Mouse (Mus musculus) kidney, adult 2 months (tissue): ENCODE data around the gene Zfp982. TPM values are rescaled to one million over a fixed set of nuclear protein-coding genes. Genes with fewer than 3 reads are reported as not detected.
"Not testable (repeated sequence)": the region's sequence is repeated elsewhere in the genome, so short reads cannot be mapped to it uniquely, and the experiment has no call there.

Experiments
- DNase-seq: peaks from one replicate; pipeline ENCODE4 v3.0.0; 2021
- H3K27ac ChIP-seq: fragments of 200-500 bp; 2 replicates; pipeline ENCODE4 v1.5.1; 2012; ENCODE audit warnings: low read depth, low read length, control low read depth, inconsistent platforms; ENCODE audit not compliant: insufficient read depth
- H3K27me3 ChIP-seq: fragments of 200-500 bp; replicated peaks from 2 replicates; pipeline ENCODE4 v1.6.1; 2012; ENCODE audit warnings: mild to moderate bottlenecking, moderate library complexity, low read length, inconsistent platforms; ENCODE audit not compliant: control insufficient read depth, insufficient read depth
- H3K36me3 ChIP-seq: fragments of 200-500 bp; 2 replicates; pipeline ENCODE4 v1.6.1; 2012; ENCODE audit warnings: mild to moderate bottlenecking, moderate library complexity, low read length, inconsistent platforms; ENCODE audit not compliant: control insufficient read depth, insufficient read depth
- H3K4me1 ChIP-seq: fragments of 200-500 bp; 2 replicates; pipeline ENCODE4 v1.6.1; 2011; ENCODE audit warnings: low read length; ENCODE audit not compliant: control insufficient read depth, insufficient read depth
- H3K4me3 ChIP-seq: fragments of 200-500 bp; 2 replicates; pipeline ENCODE4 v1.5.1; 2011; ENCODE audit warnings: mild to moderate bottlenecking, low read depth, low read length, control low read depth; ENCODE audit not compliant: insufficient read depth
- CTCF ChIP-seq: fragments of 200-500 bp; conservative IDR thresholded peaks from 2 replicates; pipeline ENCODE4 v1.5.1; 2011; ENCODE audit warnings: low read depth, mild to moderate bottlenecking, control low read depth, low read length, moderate library complexity, mixed read lengths; ENCODE audit not compliant: insufficient read depth, insufficient read length
- POLR2A ChIP-seq: fragments of 200-500 bp; IDR thresholded peaks from one replicate; pipeline ENCODE4 v1.6.1; 2011; ENCODE audit warnings: low read depth, low read length, control low read depth
- WGBS: fragments of 180-500 bp; shearing (Covaris S2); methylation state at CpG from one replicate; pipeline ENCODE4 v1.1.7; 2018; 5-methylcytosine and 5-hydroxymethylcytosine counted together
- polyA plus RNA-seq: library from polyadenylated mRNA; depleted of rRNA; stranded (reverse); fragments of >200 nt; gene quantifications from 2 replicates; pipeline ENCODE4 v1.2.3, GENCODE M21; 2012

Gene Zfp982
- polyA plus RNA-seq, 1 experiment = 0.16 TPM

GRCm38 (mm10) chr4:147509174-147509573, 17.0 kb downstream of the Zfp982 start:
- 87% methylated on average over 2 of the region's 2 CpGs for WGBS

GRCm38 (mm10) chr4:147518981-147519380, 26.8 kb downstream of the Zfp982 start:
- H3K36me3 ChIP-seq = no peaks in the 10 kb centered on the region; the same call in 1 of the 2 replicates
- H3K4me3 ChIP-seq = no peak overlapping the region
- 73% methylated on average over 2 of the region's 2 CpGs for WGBS
- no peak for TF ChIP-seq CTCF
- no peak for TF ChIP-seq POLR2A
- H3K27me3 ChIP-seq = no peaks in the 10 kb centered on the region
- no peak overlapping the region for H3K27ac ChIP-seq
- peak; percentile 14 for DNase-seq
- no peaks in the 10 kb centered on the region for H3K4me1 ChIP-seq

More at GRCm38 (mm10) chr4:147509174-147509573, 17.0 kb downstream of the Zfp982 start:
- TF ChIP-seq POLR2A (no peak), CTCF (no peak)
- H3K27me3 ChIP-seq = no peaks in the 10 kb centered on the region
- no peak overlapping the region for H3K27ac ChIP-seq
- no peaks in the 10 kb centered on the region for H3K4me1 ChIP-seq
- H3K4me3 ChIP-seq = no peak overlapping the region
- no peak for DNase-seq
- no peaks in the 10 kb centered on the region; the same call in 1 of the 2 replicates for H3K36me3 ChIP-seq

DNA sequence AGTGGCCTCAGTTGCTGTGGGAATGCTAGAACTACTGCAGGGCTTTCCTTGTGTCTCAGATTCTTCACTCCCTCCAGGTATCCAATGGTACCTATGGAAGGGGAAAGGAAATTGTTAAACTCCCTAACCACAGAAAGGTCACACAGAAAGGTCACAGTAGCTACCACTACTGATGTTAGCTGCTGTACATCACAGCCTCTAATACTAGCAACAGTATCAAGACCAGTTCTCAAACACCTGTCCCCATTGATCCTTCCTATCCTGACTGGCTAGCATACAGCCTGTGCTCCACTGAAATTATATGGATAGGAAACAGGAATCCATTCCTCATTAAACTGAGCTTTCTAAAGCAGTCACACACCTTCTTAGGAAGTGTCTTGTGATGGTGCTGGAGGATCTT, 27.9 kb downstream of the Zfp982 start:
- TF ChIP-seq CTCF (no peak), POLR2A (no peak)
- Histone ChIP-seq H3K27me3 (no peaks in the 10 kb centered on the region), H3K4me3 (no peak overlapping the region), H3K27ac (no peak overlapping the region), H3K36me3 (no peaks in the 10 kb centered on the region; the same call in 1 of the 2 replicates), H3K4me1 (no peaks in the 10 kb centered on the region)
- DNase-seq = no peak

GRCm38 (mm10) chr4:147525125-147525524, 32.9 kb downstream of the Zfp982 start:
- H3K4me1 ChIP-seq = no peaks in the 10 kb centered on the region
- H3K36me3 ChIP-seq = peaks cover 2% of the 10 kb centered on the region
- H3K4me3 ChIP-seq = no peak overlapping the region
- no peaks in the 10 kb centered on the region; the same call in 1 of the 2 replicates for H3K27me3 ChIP-seq
- no peak for DNase-seq
- TF ChIP-seq CTCF = no peak
- TF ChIP-seq POLR2A = no peak
- 81% methylated on average over 1 of the region's 1 CpGs for WGBS
- no peak overlapping the region for H3K27ac ChIP-seq

- H3K4me3 ChIP-seq = no peak overlapping the region
- no peak overlapping the region for H3K27ac ChIP-seq
- no peak for DNase-seq
- H3K36me3 ChIP-seq = peaks cover 2% of the 10 kb centered on the region
- TF ChIP-seq POLR2A (no peak), CTCF (no peak)
- no peaks in the 10 kb centered on the region for H3K4me1 ChIP-seq
- 89% methylated on average over 1 of the region's 1 CpGs for WGBS
- no peaks in the 10 kb centered on the region; the same call in 1 of the 2 replicates for H3K27me3 ChIP-seq
Measured at GRCm38 (mm10) chr4:147530366-147530765, 38.1 kb downstream of the Zfp982 start.

DNA sequence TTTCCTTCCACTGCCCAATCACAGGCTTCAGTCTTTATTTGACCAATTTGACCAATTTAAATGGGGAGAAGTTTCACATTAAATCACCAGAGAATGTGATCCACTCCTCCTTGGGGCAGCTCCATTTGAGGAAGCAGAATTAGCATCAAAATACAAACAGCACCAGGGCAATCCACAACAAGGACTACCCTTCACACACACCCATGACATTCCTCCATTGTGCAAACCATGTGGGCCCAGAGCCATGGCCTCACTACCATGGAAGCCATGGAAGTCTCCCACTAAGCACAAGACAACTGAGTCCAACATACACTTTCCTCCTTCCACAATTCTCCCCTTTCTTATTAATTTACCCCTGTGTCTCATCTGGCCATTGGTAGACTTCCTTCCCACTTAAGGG, 43.7 kb downstream of the Zfp982 start:
- not testable (repeated sequence) for H3K27ac ChIP-seq

DNA sequence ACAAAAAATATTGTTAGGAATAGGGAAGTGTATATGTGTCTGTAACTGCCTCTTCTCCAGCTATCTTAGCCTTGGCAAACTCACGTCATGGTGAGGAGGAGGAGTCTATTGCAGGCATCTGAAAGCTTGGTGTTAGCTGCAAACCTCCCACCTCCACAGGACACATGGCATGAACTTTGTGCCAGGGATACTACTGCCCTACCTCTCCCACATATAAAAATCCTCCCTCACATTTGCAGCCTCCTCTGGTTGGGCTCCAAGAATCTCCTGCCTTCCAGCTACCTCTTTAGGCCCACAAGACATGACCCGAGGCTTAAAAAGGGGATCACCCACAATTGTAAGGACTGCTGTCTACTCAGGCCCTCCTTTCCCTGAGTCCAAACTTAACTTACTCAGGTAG, 45.5 kb downstream of the Zfp982 start:
- Histone ChIP-seq H3K4me3 (no peak overlapping the region), H3K27ac (no peak overlapping the region), H3K36me3 (no peaks in the 10 kb centered on the region; the same call in 1 of the 2 replicates), H3K4me1 (no peaks in the 10 kb centered on the region), H3K27me3 (no peaks in the 10 kb centered on the region)
- no peak for DNase-seq
- TF ChIP-seq CTCF = no peak
- TF ChIP-seq POLR2A = no peak
- WGBS = 84% methylated on average over 2 of the region's 2 CpGs

More for the DNA sequence above, 43.7 kb downstream of the Zfp982 start:
- H3K4me3 ChIP-seq, H3K27me3 ChIP-seq, H3K4me1 ChIP-seq, DNase-seq, H3K36me3 ChIP-seq: not testable (repeated sequence)

GRCm38 (mm10) chr4:147539918-147540317, 47.7 kb downstream of the Zfp982 start, which contains the start of gene Gm16503:
Gene Gm16503 (plus strand): TSS chr4:147540218.
- H3K4me1 ChIP-seq, H3K36me3 ChIP-seq, H3K27me3 ChIP-seq, DNase-seq, H3K4me3 ChIP-seq, H3K27ac ChIP-seq: not testable (repeated sequence)
- 88% methylated on average over 3 of the region's 3 CpGs for WGBS
